Mouse (Mus musculus) stomach, postnatal 0 days (tissue): ENCODE data around the gene Ssc5d. TPM values are rescaled to one million over a fixed set of nuclear protein-coding genes. Genes with fewer than 3 reads are reported as not detected.
A peak's percentile ranks its signal among the peaks of the same experiment; 100 is the strongest.

ENCODE experiments used
- ATAC-seq: fragments of 200-750 bp; cut with Nextera tagmentation; 2 replicates; pipeline ENCODE4 v1.8.0; 2017; ENCODE audit not compliant: low FRiP score, low TSS enrichment
- DNase-seq: peaks from one replicate; pipeline ENCODE4 v3.0.0-alpha.2; 2016; ENCODE audit warnings: low spot score
- H3K27ac ChIP-seq: fragments of 300-500 bp; sonication (generic); replicated peaks from 2 replicates; pipeline ENCODE4 v1.5.1; 2014; ENCODE audit warnings: mild to moderate bottlenecking, control low read depth
- H3K27me3 ChIP-seq: fragments of 300-500 bp; sonication (generic); 2 replicates; pipeline ENCODE4 v1.6.1; 2014; ENCODE audit warnings: low read length; ENCODE audit not compliant: control insufficient read depth, insufficient read depth
- H3K36me3 ChIP-seq: fragments of 300-500 bp; sonication (generic); 2 replicates; pipeline ENCODE4 v1.6.1; 2014; ENCODE audit warnings: low read length, mixed read lengths; ENCODE audit not compliant: control insufficient read depth, insufficient read depth
- H3K4me1 ChIP-seq: fragments of 300-500 bp; sonication (generic); replicated peaks from 2 replicates; pipeline ENCODE4 v1.6.1; 2014; ENCODE audit warnings: antibody characterized with exemption; ENCODE audit not compliant: control insufficient read depth, insufficient read depth
- H3K4me2 ChIP-seq: fragments of 300-500 bp; sonication (generic); replicated peaks from 2 replicates; pipeline ENCODE4 v1.6.1; 2014; ENCODE audit warnings: low read depth, mild to moderate bottlenecking, control low read depth, moderate library complexity
- H3K4me3 ChIP-seq: fragments of 300-500 bp; sonication (generic); 2 replicates; pipeline ENCODE4 v1.5.1; 2014; ENCODE audit warnings: low read depth, low read length, control low read depth
- H3K9ac ChIP-seq: fragments of 300-500 bp; sonication (generic); 2 replicates; pipeline ENCODE4 v1.6.1; 2014; ENCODE audit warnings: mild to moderate bottlenecking, low read length, control low read depth, mixed read lengths
- H3K9me3 ChIP-seq: fragments of 300-500 bp; sonication (generic); 2 replicates; pipeline ENCODE4 v1.6.1; 2016; ENCODE audit warnings: low read length; ENCODE audit not compliant: control insufficient read depth
- CTCF ChIP-seq: IDR thresholded peaks from 2 replicates; pipeline ENCODE4 v1.5.1; 2016; ENCODE audit warnings: antibody characterized with exemption, low read depth, mild to moderate bottlenecking, moderate library complexity
- EP300 ChIP-seq: optimal IDR thresholded peaks from 2 replicates; pipeline ENCODE3; 2016; ENCODE audit warnings: antibody characterized with exemption
- WGBS: fragments of 180-500 bp; shearing (Covaris S2); extraction: QIAGEN DNeasy Blood & Tissue Kit; methylation state at CpG from one replicate; pipeline ENCODE4 v1.1.7; 2014; 5-methylcytosine and 5-hydroxymethylcytosine counted together
- polyA plus RNA-seq: library from polyadenylated mRNA; unstranded; fragments of >200 nt; fragmentation: Nextera tagmentation; extraction: Ambion mirVana; gene quantifications from 2 replicates; pipeline ENCODE4 v1.2.1, GENCODE M21; 2015

The Ssc5d gene
- polyA plus RNA-seq, 1 experiment from 2014 or later = 1.3 TPM

- no peak for ATAC-seq
- H3K4me3 ChIP-seq = no peak overlapping the region
- WGBS = 57% methylated on average over 10 of the region's 11 CpGs
Observed at GRCm38 (mm10) chr7:4895186-4895585, 30.4 kb upstream of the Ssc5d start.

GRCm38 (mm10) chr7:4898851-4899648 is 26.5 kb upstream of the Ssc5d start:
- H3K36me3 ChIP-seq = no peaks in the 10 kb centered on the region
- H3K9me3 ChIP-seq = no peaks in the 10 kb centered on the region
- peak overlapping the region; percentile 48 for H3K4me2 ChIP-seq
- ATAC-seq (peak; percentile 39; the same call in 1 of the 2 replicates), DNase-seq (no peak)
- WGBS = 20% methylated on average over 18 of the region's 18 CpGs
- H3K27ac ChIP-seq = no peak overlapping the region
- TF ChIP-seq CTCF = no peak
- no peak for TF ChIP-seq EP300
- H3K9ac ChIP-seq = peak overlapping the region; percentile 13; the same call in 1 of the 2 replicates
- H3K4me1 ChIP-seq = 0 out of 2 replicates have a peak, but pooled peaks cover 2% of the 10 kb centered on the region
- no peaks in the 10 kb centered on the region for H3K27me3 ChIP-seq
- peak overlapping the region; percentile 22 for H3K4me3 ChIP-seq

More at GRCm38 (mm10) chr7:4895186-4895585, 30.4 kb upstream of the Ssc5d start:
- TF ChIP-seq CTCF = no peak
- Histone ChIP-seq H3K4me1 (0 out of 2 replicates have a peak, but pooled peaks cover 2% of the 10 kb centered on the region), H3K36me3 (no peaks in the 10 kb centered on the region), H3K9me3 (no peaks in the 10 kb centered on the region), H3K27me3 (no peaks in the 10 kb centered on the region), H3K9ac (no peak overlapping the region), H3K4me2 (no peak overlapping the region), H3K27ac (no peak overlapping the region)
- no peak for DNase-seq

- Histone ChIP-seq H3K27ac (no peak overlapping the region), H3K4me3 (peak overlapping the region; percentile 22), H3K36me3 (no peaks in the 10 kb centered on the region), H3K27me3 (no peaks in the 10 kb centered on the region), H3K9me3 (no peaks in the 10 kb centered on the region), H3K4me2 (peak overlapping the region; percentile 48), H3K9ac (peak overlapping the region; percentile 13; the same call in 1 of the 2 replicates), H3K4me1 (0 out of 2 replicates have a peak, but pooled peaks cover 2% of the 10 kb centered on the region)
- ATAC-seq = no peak
- DNase-seq = no peak
- WGBS = 10% methylated on average over 19 of the region's 19 CpGs
- TF ChIP-seq CTCF = peak; percentile 20; the same call in 1 of the 2 replicates
- TF ChIP-seq EP300 = no peak
Observed at GRCm38 (mm10) chr7:4899649-4900522, 25.7 kb upstream of the Ssc5d start.

GRCm38 (mm10) chr7:4900523-4900851 is 25.1 kb upstream of the Ssc5d start:
- no peak overlapping the region for H3K9ac ChIP-seq
- H3K36me3 ChIP-seq = no peaks in the 10 kb centered on the region
- H3K4me2 ChIP-seq = peak overlapping the region; percentile 48
- ATAC-seq (no peak), DNase-seq (no peak)
- no peak overlapping the region for H3K27ac ChIP-seq
- H3K4me1 ChIP-seq = 0 out of 2 replicates have a peak, but pooled peaks cover 2% of the 10 kb centered on the region
- H3K4me3 ChIP-seq = no peak overlapping the region
- TF ChIP-seq CTCF (no peak), EP300 (no peak)
- no peaks in the 10 kb centered on the region for H3K27me3 ChIP-seq
- no peaks in the 10 kb centered on the region for H3K9me3 ChIP-seq
- WGBS = 28% methylated on average over 11 of the region's 11 CpGs

GRCm38 (mm10) chr7:4901171-4901570 is 24.4 kb upstream of the Ssc5d start:
- H3K27me3 ChIP-seq = no peaks in the 10 kb centered on the region
- no peak overlapping the region for H3K4me3 ChIP-seq
- no peaks in the 10 kb centered on the region for H3K36me3 ChIP-seq
- DNase-seq (peak; percentile 63), ATAC-seq (no peak)
- TF ChIP-seq EP300 (no peak), CTCF (peak; percentile 68)
- no peak overlapping the region for H3K27ac ChIP-seq
- 56% methylated on average over 8 of the region's 8 CpGs for WGBS
- H3K4me1 ChIP-seq = 0 out of 2 replicates have a peak, but pooled peaks cover 2% of the 10 kb centered on the region
- H3K9me3 ChIP-seq = no peaks in the 10 kb centered on the region
- no peak overlapping the region for H3K9ac ChIP-seq
- no peak overlapping the region for H3K4me2 ChIP-seq
